In the genomic region with DNA sequence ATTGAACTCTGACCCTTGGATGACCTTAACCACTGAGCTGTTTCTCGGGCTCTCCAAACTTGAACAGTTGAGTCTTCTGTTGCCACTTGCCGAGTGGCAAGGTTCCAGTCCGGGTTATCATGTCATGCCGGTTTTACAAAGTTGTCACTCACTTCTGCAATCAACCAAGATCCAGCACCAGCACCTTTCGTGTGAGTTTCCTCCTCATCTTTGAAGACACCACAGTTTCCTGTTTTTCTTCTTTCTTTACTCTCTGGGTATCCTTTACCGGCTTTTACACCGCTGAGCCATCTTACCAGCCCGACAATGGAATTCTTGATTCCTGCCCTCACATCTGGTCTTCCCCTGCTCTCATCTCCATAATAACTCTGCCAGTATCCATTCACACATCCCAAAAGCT, we compare ENCODE assay signal across 15 mouse cellular contexts. TPM values are rescaled to one million over a fixed set of nuclear protein-coding genes. Genes with fewer than 3 reads are reported as not detected.
DNase-seq lines count a peak whose midpoint lies in the region; ATAC-seq lines count a peak whose summit lies in the region.
"Had no signal": no experiment of that assay in that cellular context is flagged by ENCODE, and none has a peak within 500 bp of the region (broad histone marks: within the 10 kb centered on the region; RNA-seq: fewer than 3 reads in every experiment).

No protein-coding gene starts in this region.

- DNase-seq in CD4-positive helper T cell, adult 2 months (ENCODE audit: low read depth, low spot score): peak; percentile 81
- DNase-seq in MEL-GATA-1-ER (ENCODE audit: extremely low read depth, low read depth): peak; percentile 99
- peak; percentile 70 for DNase-seq in thymus, postnatal 0 days (ENCODE audit: low spot score)
- DNase-seq in lung, postnatal 36 days: no peak
- DNase-seq in adrenal gland, adult 8-10 months: no peak
- no peak for DNase-seq in cerebellum, postnatal 25 days
- DNase-seq: cerebellum, adult 11-12 months; gastrocnemius, postnatal 36 days; kidney, adult 2 months; kidney, postnatal 25 days; layer of hippocampus, adult 9-11 months; liver; lung, adult 18-20 months; right cerebral cortex, adult 18-20 months had no signal

- peak; percentile 20; the same call in 1 of the 2 replicates for ATAC-seq in megakaryocyte progenitor cell, adult 5-6 weeks (replicated peaks; ENCODE audit: poor library complexity)

RNA-seq across cellular contexts. Expression of gene Fam189b, which starts 7.5 kb away (rescaled TPM):
- total RNA-seq in megakaryocyte progenitor cell, adult 5-6 weeks (2015): 14.3 and 18.0 TPM in 2 replicates
- total RNA-seq in megakaryocyte progenitor cell, adult 5-6 weeks (2017): 2.3 and 5.2 TPM in 2 replicates
- polyA plus RNA-seq in thymus, postnatal 0 days (2015; fragmentation: Nextera tagmentation; extraction: Ambion mirVana): 71.2 and 80.1 TPM in 2 replicates
- 10 to 100 TPM; 16.7 to 32.5 (median 23.3) TPM for total RNA-seq in adrenal gland, adult 8-10 months (2022)

RNA-seq across cellular contexts. Expression of gene Gba, which starts 12.3 kb away (rescaled TPM):
- 52.8 and 60.0 TPM in 2 replicates for total RNA-seq in megakaryocyte progenitor cell, adult 5-6 weeks (2015)
- 51.4 and 55.8 TPM in 2 replicates for total RNA-seq in megakaryocyte progenitor cell, adult 5-6 weeks (2017)
- 51.3 and 51.8 TPM in 2 replicates for polyA plus RNA-seq in thymus, postnatal 0 days (2015; fragmentation: Nextera tagmentation; extraction: Ambion mirVana)
- total RNA-seq in adrenal gland, adult 8-10 months (2022): 10 to 100 TPM; 65.6 to 84.3 (median 70.5) TPM

RNA-seq across cellular contexts. Expression of gene Scamp3, which starts 13.2 kb away (rescaled TPM):
- 92.5 and 93.9 TPM in 2 replicates for total RNA-seq in megakaryocyte progenitor cell, adult 5-6 weeks (2015)
- 33.4 and 37.2 TPM in 2 replicates for total RNA-seq in megakaryocyte progenitor cell, adult 5-6 weeks (2017)
- 130 and 131 TPM in 2 replicates for polyA plus RNA-seq in thymus, postnatal 0 days (2015; fragmentation: Nextera tagmentation; extraction: Ambion mirVana)
- 100 to 1,000 TPM in 1 of 4 experiments, 10 to 100 TPM in 3; 90.1 to 110 (median 94.1) TPM for total RNA-seq in adrenal gland, adult 8-10 months (2022)

RNA-seq across cellular contexts. Expression of gene Thbs3, which starts 24.5 kb away (rescaled TPM):
- total RNA-seq in megakaryocyte progenitor cell, adult 5-6 weeks (2015): not detected in 2 replicates
- 0.42 TPM in 1 of 2 replicates, not detected in the other for total RNA-seq in megakaryocyte progenitor cell, adult 5-6 weeks (2017)
- 4.9 and 6.2 TPM in 2 replicates for polyA plus RNA-seq in thymus, postnatal 0 days (2015; fragmentation: Nextera tagmentation; extraction: Ambion mirVana)
- 1 to 10 TPM; 4.1 to 8.6 (median 7.8) TPM for total RNA-seq in adrenal gland, adult 8-10 months (2022)

RNA-seq across cellular contexts. Expression of gene Clk2, which starts 25.8 kb away (rescaled TPM):
- 51.1 and 53.8 TPM in 2 replicates for total RNA-seq in megakaryocyte progenitor cell, adult 5-6 weeks (2015)
- total RNA-seq in megakaryocyte progenitor cell, adult 5-6 weeks (2017): 69.3 and 75.9 TPM in 2 replicates
- polyA plus RNA-seq in thymus, postnatal 0 days (2015; fragmentation: Nextera tagmentation; extraction: Ambion mirVana): 18.1 and 22.3 TPM in 2 replicates
- total RNA-seq in adrenal gland, adult 8-10 months (2022): 10 to 100 TPM; 55.2 to 85.7 (median 71.2) TPM

Comparison
In these comparisons a context has a peak if more than half of its experiments do, and no peak if none do; other contexts are left out.
1. DNase-seq: peak in CD4-positive helper T cell, adult 2 months (single experiment), MEL-GATA-1-ER (single experiment) and thymus, postnatal 0 days (single experiment); none in lung, postnatal 36 days (single experiment), adrenal gland, adult 8-10 months (single experiment) and cerebellum, postnatal 25 days (0 of 2).